Mouse (Mus musculus) ES-E14 (cell line): ENCODE measurements around the gene Ift74.

Source experiments
- HCFC1 ChIP-seq: IDR thresholded peaks from 2 replicates; pipeline ENCODE4 v1.6.1; 2012; ENCODE audit warnings: low read length, inconsistent platforms, borderline replicate concordance; ENCODE audit not compliant: insufficient read depth
- MAFK ChIP-seq: IDR thresholded peaks from 2 replicates; pipeline ENCODE4 v1.6.1; 2014; ENCODE audit warnings: mild to moderate bottlenecking, low read depth, low read length, inconsistent platforms; ENCODE audit not compliant: insufficient read depth
- ZNF384 ChIP-seq: IDR thresholded peaks from 2 replicates; pipeline ENCODE4 v1.6.1; 2012; ENCODE audit warnings: low read depth, low read length, inconsistent platforms

DNA sequence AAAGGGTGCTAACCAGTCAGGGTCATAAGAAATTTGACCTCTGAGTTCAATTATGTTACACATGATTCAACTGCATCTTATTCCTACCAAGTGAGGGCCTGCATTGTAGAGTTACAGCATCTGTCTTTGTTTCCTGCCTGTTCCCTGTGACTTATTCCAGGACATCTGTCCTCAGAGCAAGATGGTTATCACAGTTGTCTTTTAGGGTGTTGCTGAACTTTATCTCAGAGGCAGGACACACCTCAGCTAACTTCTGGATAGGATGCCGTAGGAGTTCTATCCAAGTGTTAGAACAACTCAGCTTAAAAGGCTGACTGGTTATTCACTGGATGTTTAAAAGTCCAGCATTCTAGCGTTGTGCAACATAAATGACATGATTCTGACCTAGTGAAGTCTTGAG, 77.9 kb downstream of the Ift74 start:
- TF ChIP-seq ZNF384 = no peak
- TF ChIP-seq MAFK = no peak
- TF ChIP-seq HCFC1 = no peak
